Mouse (Mus musculus): ENCODE data around the gene Fam184b.
A peak's percentile ranks its signal among the peaks of the same experiment; 100 is the strongest.

Fam184b gene

DNA sequence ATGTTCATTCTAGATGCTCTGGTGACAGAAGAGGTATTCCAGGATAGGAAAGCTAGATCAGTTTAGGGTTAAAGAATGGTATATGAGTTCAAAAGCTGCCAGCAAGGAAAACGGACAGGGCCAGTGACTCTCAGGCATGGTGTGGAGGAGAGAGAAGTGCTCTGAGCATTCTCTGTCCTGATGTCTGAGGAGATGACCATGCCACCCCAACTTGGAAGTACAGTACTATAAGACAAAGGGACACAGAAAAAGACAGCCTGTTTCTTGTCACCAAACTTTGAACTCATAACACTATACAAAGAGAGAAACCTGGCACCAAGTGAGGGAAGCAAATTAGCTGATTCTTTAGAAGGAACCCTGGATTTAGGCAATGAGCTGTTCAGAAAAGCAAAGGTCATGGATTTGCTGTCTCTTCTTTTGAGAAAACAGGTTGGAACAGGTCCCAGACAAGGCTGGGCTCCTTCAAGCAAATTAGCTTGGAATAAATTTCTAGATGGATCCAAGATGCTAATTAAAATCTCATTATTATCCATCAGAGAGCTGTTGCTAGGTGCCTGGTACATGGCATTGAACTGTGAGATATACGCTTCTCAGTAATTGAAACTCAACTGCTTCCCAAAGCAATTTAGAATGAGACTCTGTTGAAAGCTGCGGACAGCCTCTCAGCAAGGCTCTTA, 43.9 kb downstream of the Fam184b start:
- DNase-seq (ENCODE audit: low spot score): no peak

DNA sequence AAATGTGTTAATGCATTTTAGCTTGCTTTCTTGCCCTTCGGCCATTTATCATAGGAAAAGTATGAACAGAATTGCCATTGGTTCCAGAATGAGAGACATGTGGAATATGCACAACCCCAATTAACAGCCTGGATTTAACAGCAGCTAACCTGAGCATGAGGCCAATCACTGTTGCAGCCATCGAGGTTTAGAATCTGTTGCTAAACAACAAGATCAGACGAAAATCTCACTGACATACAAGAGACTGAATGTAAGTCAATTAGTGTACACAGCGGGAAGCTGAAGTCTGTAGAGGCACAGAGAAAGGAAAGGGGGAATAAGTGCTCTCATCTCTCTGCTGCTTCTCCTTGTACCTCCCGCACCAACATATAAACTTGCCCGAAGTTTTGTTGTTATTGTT, 46.1 kb downstream of the Fam184b start:
- no peak for DNase-seq (ENCODE audit: low spot score)

DNA sequence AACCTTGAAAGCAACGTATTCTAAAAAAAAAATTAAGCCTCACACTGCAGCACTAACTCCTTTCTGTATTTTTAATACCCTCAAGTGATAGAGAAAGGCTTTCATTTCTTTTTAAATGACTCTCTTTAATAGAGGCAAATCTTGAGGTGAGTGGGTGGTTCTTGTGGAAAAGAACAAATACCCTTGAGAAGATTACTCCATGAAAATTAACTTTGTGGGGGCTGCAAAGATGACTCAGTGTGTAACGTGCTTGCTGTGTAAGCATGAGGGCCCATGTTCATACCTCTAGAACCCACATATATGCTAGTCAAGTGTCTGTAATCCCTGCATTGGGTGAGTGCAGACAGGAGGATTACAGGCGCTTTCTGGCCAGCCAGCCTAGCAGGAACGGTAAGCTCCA, 49.3 kb downstream of the Fam184b start:
- DNase-seq (ENCODE audit: low spot score): no peak

DNA sequence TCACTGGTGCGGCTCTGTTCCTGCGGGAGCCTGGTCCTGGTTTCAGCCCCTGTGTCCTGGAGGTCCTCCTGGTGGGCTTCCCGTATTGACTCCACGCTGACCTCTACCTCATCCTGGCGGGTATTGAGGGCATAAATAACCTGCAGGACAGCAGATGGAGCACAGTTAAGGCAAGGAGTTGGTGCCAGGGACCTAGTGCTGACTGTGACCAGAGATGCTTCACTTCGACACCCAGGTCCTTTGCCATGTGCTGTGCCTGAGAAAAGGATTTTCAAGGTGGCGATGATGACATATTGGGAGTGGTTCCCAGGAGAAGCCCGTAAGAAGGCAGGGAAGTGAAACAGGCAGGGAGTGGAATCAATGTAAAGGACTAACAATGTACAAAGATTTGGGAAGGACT, 54.8 kb downstream of the Fam184b start:
- no peak for DNase-seq (ENCODE audit: low spot score)

DNA sequence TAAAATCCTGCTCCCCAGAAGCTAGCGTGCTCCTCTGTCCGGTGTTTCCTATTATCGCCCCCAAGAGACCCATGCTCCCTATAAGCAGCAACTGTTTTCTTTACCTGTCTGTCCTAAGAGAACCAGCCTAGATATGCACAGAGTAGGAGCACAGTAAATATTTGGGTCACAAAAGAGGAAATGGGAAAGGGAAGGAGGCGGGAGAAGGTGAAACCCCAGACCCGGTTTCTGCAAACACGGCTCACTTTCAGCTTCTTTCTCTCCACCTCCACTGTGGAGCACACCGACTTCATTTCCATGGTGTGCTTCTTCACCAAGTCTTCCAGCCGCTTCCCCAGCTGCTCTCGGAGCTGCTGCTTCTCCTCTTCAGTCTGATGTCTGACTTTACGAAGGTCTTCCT, 59.1 kb downstream of the Fam184b start:
- DNase-seq (ENCODE audit: low spot score): no peak

DNA sequence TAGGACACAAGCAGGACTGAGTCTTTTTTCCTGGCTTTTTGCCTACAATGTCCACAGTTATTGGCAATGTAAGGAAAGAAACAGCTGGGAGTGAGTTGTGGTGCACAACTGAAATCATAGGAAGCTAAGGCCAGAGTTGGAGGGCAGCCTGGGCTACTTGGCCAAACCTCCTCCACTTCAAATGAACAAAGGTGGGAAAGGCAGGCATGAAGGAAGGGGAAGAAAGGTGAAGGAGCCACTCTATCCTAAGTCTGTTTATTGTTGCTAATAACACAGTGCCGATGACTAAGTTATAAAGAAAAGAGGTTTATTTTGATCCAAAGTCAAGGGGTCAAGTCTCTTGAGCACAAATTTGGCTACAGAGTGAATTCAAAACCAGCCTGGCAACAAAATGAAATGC, 62.0 kb downstream of the Fam184b start:
- peak; percentile 70 for DNase-seq (ENCODE audit: low spot score)

DNA sequence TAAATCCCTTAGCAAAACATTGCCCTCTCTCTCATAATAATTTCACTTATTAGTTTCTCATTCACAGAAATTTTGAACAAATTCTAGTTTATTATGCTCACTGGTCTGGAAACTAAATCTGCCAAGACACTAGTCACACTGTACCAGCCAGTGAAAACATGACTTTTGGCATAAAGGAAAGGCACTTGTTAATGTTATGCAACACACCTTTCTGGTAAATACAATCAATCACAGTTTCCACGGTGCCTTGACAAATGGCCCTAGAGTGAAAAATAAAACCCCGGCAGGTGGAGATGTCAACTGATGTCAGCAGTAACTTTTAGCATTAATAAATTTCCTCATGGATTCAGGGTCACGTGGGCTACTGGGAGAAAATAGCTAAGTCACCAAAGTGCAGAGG, 62.7 kb downstream of the Fam184b start:
- peak; percentile 61 for DNase-seq (ENCODE audit: low spot score)

DNA sequence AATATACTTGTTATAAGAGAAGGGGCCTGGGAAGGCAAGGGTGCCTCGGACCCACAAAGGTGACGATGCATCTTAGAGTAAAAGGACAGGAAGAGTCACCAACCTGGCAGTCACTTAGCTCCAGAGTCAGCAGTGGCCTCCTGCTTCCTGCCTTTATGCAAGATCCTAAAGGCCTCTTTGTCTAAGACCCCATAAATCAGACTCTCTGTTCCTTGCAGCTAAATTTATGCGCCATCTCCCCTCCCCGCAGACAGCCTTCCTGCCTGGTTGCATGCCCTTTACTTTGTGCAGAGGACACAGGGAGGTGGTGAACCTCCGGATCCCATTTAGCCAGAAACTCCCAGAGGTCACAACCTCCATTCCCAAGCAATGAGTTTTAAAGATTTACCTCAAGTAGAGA, 66.6 kb downstream of the Fam184b start:
- DNase-seq (ENCODE audit: low spot score): no peak

DNA sequence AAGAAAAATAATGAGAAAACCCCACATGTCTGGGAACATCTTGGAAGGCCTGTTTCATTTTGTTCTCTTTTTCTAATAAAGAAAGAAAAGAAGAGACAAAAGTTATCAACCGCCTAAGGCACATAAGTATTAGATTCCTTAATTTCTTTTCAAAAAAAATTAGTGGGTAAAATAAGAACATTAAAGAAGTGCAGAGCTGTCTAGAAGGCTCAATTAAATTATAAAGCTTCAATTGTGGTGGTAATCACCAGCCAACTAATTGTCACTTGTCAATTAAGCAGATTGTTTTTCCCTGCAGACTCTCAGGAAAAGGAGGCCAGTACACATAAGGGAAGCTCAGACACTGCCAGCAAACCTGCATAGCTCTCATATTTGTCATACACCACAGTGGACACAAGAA, 73.6 kb downstream of the Fam184b start:
- no peak for DNase-seq (ENCODE audit: low spot score)

DNA sequence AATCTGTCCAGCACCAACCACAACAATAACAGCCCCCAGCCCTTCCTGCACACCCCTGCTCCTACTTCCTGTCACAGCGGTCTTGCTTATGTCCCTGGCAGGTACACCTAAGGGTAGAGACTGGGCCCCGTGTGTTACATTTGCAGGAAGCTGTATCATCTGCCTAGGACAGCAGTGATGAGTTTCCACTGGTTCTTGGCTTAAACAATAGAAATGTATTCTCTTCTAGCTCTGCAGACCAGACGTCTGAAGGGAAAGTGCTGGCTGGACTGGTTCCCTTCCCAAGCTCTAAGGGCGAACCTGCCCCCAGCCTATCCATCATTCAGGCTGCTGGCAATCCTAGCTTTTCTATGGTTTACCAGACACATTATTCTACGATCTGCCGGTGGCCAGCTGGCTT, 75.4 kb downstream of the Fam184b start:
- DNase-seq (ENCODE audit: low spot score): no peak

DNA sequence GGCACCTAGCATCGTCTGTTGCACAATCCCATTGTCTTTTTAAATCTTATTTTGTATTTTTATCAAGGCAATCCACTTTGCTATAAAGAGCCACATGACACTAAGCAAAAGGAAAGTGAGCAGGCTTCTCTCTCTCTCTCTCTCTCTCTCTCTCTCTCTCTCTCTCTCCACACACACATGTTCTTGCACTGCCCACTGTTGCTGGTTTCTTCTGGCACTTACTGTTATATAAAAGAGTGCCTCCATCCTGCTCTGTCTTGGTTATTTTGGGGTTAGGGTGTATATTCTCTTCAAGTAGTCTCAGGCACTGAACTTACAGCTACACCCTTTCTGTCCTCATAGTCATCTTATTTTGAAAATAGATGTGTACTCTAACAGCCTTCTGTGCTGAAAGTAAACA, 89.8 kb downstream of the Fam184b start:
- no peak for DNase-seq (ENCODE audit: low spot score)

DNA sequence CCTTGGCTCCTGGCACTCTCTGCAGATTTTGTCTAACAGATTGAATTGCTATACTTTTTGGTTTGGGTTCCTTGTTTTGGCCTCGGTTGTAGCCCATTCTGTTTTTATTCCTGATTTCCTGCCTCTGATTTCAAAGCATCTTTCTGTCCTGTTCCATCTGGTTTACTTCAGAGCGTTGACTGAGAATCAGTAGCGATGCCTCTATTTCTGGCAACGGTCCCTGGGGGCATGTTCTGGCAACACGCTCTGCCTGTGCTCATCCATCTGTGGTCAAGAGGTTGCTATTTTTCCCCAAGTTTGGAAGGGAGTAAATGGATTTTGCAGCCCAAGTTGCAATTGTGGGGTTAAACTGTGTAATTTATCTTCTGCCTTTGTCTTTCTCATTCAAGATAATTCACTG, 96.0 kb downstream of the Fam184b start:
- peak; percentile 28 for DNase-seq (ENCODE audit: low spot score)

DNA sequence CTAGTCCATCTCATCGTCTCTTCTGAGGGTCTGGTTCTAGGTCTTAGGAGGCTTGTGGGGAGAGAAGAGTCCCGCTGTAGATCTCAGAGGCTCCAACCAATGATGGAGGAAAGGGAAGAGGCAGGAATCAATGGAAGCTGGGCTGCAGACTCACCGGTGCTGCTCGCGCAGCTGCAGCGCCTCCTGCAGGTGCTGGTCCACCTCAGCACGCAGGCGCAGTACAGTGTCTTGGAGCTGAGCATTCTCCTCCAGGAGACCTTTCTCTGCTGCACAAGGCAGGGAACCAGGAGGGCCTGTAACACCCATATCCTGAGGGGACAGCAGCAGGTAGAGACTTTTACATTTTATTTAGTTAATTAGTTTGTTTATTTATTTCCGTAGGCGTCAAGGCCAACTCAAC, 99.9 kb downstream of the Fam184b start:
- no peak for DNase-seq (ENCODE audit: low spot score)

DNA sequence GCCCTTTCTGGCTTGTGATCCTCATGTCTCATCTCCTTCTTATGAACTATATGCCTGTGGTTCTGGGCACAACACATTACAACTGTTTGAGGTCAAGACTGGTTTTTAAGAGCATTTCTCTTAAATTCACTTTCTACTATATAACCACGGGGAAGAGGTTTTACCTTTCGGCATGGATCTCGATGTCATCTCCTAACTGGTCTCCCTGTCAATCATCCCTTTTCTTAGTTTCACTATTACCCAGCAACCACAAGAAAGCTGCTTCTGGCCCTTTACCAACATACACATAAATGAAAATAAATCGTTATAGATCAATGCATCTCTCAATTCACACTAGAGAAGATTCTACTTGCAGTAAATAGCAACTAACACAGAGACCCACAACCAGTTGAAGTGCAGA, 104.2 kb downstream of the Fam184b start:
- no peak for DNase-seq (ENCODE audit: low spot score)

DNA sequence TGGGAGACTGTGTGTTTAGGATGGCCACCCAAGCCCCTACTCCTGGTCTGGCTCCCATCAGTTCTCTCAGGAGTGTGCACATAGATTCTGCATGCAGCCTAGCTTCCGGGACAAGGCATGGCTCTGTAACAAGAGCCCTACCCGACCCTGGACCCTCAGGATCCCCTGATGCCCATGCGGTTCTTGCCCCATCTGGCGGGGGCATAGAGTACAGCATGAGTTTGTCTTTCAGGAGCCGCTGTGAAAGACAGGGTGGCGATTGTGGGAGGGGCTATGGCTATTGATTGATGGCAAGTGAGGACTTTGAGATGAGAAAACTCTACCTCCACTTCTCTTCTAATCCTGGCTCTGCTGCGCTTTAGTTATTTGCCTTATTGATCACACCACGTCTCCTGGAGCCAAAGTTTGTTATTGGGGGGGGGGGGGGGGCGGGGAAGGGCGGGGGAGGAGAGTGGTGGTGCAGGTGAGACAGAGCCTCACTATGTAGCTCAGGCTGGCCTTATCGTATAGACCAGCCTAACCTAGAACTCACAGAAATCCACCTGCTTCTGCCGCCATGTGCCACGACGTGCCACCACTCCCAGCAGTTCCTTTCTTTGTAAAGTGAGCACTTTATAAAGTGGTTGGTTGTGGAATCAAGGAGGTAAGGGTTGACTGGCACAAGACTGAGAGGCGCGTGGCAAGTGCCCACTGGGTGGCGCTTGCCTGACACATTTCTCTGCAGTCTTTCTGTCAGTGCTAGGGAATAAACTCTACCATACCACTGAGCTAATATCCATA, 104.9 kb downstream of the Fam184b start:
- DNase-seq (ENCODE audit: low spot score): peak; percentile 52

DNA sequence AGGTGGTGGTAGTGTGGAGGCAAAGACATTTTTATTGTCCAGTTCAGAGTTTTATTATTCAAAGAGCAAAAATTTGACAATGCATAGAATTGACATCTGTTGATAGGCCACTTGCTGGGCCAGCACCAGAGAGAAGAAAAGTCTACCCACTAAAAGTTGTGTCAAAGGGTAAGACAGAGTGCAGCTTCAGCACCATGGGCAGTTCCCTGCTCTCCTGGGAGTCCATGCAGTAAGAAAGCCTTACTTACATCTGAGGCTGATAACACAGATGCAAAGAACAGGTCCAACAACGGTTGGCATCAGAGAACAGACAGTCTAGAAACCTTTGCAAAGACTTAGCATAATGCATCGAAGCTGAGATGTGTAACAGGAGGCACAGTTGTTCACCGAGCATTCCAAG, 109.7 kb downstream of the Fam184b start:
- DNase-seq (ENCODE audit: low spot score): peak; percentile 82

DNA sequence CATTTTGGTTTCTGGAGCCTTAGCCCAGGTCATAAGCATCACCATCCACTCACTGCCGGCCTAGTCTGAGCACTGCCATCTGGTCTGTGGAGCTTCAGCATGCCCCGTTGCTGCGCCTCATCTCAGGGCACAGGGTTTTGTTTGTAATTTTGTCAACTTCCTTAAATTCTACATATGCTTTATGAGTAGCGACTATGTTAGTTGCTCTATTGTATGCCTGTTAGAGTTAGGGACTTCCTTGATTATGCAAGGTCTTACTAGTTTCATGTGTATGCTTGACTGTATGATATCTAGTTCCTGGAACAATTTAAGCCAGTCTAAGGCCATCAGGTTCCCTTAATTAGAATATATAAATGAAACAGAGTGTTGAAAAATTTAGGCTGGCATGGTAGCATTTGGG, 113.1 kb downstream of the Fam184b start:
- no peak for DNase-seq (ENCODE audit: low spot score)

DNA sequence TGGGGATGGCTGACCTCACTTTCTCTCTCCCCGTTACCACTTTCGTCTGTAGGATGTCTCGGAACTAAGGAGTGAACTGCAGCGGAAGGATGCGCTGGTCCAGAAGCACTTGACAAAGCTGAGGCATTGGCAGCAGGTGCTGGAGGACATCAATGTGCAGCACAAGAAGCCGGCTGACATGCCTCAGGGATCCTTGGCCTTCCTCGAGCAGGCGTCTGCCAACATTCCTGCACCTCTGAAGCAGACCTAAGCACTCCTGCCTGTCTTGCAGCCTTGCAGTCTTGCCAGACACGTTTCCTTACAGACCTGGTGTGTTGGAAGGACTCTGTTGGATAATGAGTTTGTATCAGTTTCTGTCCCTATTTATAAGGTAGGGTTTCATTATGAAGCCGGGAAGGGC, 114.3 kb downstream of the Fam184b start:
- DNase-seq (ENCODE audit: low spot score): no peak

DNA sequence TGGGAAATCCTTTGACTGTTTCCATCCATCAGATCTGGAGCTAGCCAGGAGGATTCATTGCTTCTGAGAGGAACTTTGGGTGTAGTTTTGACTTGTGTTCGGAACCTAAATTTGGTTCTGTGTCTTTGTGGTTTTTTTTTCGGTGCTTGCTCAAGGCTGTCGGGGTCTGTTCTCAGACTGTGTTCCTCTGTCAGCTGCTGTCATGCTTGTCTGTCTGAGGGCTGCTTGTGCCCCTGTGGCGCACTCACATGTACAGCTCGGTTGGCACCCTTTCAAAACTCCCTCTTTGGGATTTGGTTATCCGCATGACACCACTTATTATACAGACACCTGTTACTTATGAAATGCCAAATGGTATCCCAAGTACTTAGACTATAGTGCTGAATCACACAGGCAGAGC, 117.8 kb downstream of the Fam184b start:
- DNase-seq (ENCODE audit: low spot score): no peak

DNA sequence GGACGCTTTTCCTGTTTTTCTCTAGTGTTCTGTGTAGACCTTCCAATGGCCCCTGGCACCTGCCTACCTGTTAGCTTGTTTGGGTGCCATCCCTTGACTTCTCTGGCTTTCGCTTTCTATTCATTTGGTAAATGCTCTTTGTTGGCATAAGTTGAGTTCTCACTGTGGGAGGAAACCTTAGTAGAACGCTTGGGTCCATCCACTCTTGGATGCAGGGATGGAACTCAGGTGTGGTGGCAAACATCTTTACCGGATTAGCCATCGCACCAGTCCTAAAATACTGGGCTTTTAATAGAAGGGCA, 118.7 kb downstream of the Fam184b start:
- DNase-seq (ENCODE audit: low spot score): no peak

DNA sequence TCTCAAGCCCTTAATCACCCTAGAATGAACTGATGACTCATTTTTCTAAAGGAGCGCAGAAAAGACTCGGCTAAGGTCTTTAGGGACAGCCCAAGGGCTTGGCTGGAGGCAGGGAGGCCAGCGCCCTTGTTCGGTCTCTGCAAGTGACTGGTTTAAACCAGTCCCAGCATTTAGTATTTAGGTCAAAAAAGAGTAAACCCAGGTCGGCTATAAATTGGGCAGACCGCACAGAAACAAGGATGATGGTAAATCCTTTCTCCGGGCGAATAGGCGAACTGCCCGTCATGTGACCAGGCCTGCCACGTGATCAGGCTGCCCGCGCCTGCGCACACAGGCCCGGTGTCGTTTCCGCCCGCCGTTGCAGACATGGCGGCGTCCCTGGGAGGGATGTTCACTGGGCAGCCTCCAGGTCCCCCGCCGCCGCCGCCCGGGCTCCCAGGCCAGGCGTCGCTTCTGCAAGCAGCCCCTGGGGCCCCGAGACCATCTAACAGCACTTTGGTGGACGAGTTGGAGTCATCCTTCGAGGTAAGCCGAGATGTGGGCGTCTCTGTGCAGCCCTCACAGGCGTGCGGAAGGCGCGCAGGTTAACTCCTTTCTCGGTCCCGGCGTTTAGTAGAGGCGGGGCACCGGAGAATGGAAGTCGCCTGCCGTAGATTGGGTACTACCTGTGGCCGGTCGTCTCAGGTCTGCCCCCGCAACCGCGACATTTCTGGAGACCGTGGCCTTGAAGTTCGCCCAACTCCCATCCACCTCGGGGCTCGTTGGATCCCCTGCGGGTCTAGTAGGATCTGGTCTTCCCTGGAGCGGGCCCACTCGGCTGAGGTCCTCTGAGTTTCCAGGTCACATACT, 119.2 kb downstream of the Fam184b start, which contains the start of gene Med28:
Med28 (plus strand) TSS at position 270 of the 849 bp plus-strand sequence.
- peak; percentile 93 for DNase-seq (ENCODE audit: low spot score)

DNA sequence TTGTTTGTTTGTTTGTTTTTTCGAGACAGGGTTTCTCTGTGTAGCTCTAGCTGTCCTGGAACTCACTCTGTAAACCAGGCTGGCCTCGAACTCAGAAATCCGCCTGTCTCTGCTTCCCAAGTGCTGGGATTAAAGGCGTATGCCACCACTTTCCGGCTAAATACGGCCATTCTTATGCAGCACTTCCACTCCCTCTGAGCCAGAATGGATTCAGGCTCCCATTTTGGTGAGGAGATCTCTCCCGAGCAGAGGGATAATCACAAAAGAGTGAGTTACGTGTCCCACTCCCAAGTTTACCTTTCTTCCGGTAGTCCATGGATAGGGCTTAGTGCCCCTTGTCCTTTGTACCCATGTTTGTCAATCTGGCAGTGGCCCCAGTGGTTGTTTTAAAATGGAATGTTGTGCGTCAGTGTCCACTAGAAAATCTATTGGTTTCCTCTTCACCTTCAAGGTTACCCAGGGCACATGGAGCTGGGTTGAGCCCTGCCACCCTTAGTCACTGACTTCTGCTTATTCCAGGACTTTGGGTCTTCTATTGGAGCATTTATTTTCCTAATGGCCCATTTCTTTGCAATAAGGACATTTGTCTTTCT, 124.2 kb downstream of the Fam184b start:
- no peak for DNase-seq (ENCODE audit: low spot score)

DNA sequence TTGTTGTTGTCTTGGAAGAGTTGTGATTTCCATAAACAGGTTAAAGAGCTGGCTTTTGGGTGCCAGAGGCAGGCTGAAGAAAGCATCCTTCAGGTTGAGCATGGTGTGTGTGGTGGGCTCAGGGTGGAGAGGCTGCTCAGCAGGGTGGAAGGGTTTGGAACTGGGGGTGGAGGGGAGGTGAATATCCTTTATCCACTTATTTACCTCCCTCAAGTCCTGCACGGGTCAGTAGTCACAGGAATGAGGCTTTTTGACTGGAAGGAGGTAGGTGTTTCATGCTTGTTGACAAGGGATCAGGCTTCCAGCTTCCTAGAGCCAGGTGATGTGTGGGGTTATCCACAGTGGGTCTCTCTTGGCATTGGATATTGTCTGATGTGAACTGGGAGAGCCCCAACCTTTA, 124.8 kb downstream of the Fam184b start:
- DNase-seq (ENCODE audit: low spot score): no peak

All from adipocyte (in vitro differentiated cells).